Mouse (Mus musculus): ENCODE measurements around the gene Tekt5.
A peak's percentile ranks its signal among the peaks of the same experiment; 100 is the strongest.

Tekt5 gene

DNA sequence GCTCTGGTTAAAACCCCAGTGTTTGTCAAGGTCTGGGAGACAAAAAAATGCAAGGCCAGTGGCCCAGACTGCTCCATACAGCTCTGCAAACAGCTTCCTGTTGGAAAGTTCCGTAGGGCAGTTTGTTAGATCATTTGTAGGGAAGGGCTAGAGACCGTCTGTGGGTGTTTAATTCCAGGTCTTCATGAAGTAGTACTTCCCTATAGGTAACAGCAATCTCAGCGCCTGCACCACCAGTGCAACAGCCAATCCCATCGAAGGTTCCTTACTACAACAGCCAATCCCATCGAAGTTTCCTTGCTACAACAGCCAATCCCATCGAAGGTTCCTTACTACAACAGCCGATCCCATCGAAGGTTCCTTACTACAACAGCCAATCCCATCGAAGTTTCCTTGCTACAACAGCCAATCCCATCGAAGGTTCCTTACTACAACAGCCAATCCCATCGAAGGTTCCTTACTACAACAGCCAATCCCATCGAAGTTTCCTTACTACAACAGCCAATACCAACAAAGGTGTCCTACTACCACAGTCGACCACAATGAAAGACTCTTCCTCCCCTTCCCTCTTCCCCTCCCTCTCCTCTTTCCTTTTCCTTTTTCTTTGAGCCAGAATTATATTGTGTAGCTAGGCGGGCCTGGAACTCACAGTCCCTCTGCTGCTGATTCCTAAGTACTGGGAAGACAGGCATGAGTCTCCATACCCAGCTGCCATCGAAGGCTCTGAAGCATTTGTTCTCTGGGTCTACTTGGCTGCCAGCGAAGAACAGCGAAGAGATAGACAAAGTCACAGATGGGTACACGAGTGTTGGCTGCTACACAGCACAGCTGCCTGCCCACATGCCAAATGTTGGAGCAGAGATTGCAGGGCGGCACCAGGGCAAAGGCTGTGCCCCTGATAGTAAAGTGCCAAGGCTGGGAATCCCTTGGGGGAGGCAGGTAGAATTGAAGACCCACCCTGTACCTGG, 58.6 kb downstream of the Tekt5 start:
- no peak for DNase-seq (ENCODE audit: low spot score)

- no peak for DNase-seq (ENCODE audit: low spot score)
These were observed 59.3 kb downstream of the Tekt5 start for GRCm38 (mm10) chr16:10335953-10336352.

GRCm38 (mm10) chr16:10332732-10333131, 62.6 kb downstream of the Tekt5 start:
- no peak for DNase-seq (ENCODE audit: low spot score)

- no peak for DNase-seq (ENCODE audit: low spot score)
These were observed 64.4 kb downstream of the Tekt5 start for GRCm38 (mm10) chr16:10330586-10331495.

- DNase-seq (ENCODE audit: low spot score) = no peak
These were observed 67.5 kb downstream of the Tekt5 start for GRCm38 (mm10) chr16:10327563-10328333.

- DNase-seq (ENCODE audit: low spot score) = no peak
These were observed 75.2 kb downstream of the Tekt5 start for GRCm38 (mm10) chr16:10319914-10320569.

DNA sequence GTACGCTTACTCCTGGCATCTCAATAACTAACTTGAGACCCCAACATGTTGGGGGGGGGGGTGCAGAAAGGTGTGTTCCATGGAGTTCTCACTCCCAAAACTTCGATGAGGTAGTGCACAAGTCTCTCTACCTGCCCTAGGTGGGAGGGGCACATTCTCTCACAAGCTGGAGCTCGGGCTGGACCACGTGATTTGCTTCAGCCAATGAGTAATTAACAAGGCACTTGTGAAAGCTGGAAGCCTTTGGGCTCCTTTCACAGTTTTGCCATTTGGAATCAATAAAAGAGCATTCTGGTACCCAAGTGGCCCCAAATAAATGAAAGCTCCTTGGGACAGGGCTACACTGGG, 78.1 kb downstream of the Tekt5 start:
- no peak for DNase-seq (ENCODE audit: low spot score)

DNA sequence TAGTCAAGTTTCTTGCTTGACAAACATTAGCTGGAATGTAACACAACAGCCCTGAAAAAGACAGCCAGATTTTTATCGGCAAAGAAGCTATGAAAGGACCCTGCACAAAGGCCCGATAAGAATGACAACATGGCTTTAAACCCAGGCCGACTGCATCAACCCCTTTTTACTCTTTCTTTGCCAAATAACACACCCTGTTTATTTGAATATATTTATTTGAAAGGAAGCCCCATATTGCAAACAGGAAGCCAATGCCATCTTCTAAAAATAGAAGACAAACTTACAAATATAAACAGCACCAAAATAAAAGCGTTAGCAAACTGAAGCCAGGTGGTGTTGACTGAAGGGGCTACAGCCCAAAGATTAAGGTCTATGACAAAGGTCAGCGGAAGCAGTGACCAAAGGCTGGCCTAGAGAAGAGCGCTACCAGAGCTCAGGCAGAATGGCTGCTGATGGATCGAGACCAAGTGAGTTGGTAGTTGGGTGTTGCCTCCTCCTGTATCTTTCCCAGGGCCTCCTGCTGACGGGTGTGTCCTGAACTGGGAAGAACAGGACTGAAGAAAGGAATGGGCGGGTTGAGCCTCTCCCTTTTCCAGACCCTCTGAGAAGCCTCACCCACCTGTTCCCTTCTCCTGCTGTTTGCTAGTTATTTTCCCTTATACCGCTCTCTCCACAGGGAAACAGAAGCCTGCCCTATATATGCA, 78.6 kb downstream of the Tekt5 start:
- no peak for DNase-seq (ENCODE audit: low spot score)

DNA sequence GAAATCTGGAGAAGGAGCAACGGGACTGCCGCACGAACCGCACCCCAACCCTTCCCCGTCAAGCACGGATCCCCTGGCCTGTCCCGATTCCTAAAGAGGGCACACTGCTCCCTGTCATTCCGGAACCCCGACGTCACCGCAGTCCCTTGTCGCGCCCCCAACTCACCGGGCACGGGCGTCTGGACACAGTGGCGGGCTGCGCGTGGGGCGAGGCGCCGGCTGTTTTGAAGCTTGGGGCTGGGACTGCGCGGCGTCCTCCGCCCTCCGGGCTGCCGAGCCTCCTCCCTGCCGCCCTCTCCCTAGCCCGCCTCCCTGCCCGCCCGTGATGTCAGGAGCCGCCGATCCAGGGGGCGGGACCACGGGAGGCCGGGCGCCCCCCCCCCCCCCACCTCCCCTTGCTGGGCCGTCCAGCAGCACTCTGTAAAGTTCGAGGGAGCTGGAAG, 81.6 kb downstream of the Tekt5 start, which contains the start of gene Emp2:
Emp2 (minus strand) TSS at position 323 of the 443 bp plus-strand sequence.
- peak; percentile 60 for DNase-seq (ENCODE audit: low spot score)

DNA sequence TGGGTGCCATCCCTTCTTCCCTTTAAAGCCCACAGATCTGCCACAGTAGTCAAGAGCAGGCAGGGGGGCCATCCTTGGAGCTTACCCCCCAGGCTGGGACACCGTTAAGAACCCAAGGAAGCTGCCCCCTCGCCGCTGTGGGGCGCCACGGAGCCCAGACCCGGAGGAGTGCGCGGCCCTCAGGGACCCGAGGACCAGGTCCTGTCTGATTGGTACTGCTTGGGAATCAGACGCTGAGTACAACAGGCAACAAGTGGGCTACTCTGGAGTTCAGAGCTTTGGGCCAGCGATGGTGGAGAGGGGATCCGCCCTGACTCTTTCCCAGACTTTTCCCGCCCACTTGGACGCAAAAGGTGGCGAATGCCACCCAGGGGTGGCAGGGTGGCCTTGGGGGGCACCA, 82.1 kb downstream of the Tekt5 start:
- no peak for DNase-seq (ENCODE audit: low spot score)

GRCm38 (mm10) chr16:10311989-10312388, 83.3 kb downstream of the Tekt5 start:
- no peak for DNase-seq (ENCODE audit: low spot score)

- no peak for DNase-seq (ENCODE audit: low spot score)
These were observed 84.2 kb downstream of the Tekt5 start for GRCm38 (mm10) chr16:10311086-10311485.

- DNase-seq (ENCODE audit: low spot score) = no peak
These were observed 84.8 kb downstream of the Tekt5 start for GRCm38 (mm10) chr16:10310507-10310906.

Measured in ovary, adult 18-20 months (tissue).